Mouse (Mus musculus): ENCODE results near the gene Gm12569.

Gm12569 gene

GRCm38 (mm10) chr11:51220308-51220707 lies at the start of gene Gm12569:
TSS of gene Gm12569 (plus strand) at chr11:51220473.
- in situ Hi-C loops (cut with MboI, MseI) = no loop called here

- in situ Hi-C loops (cut with MboI, MseI) = no loop called here
These were observed 17.5 kb upstream of the Gm12569 start for GRCm38 (mm10) chr11:51202726-51203125.

- in situ Hi-C loops (cut with MboI, MseI) = no loop called here
These were observed 12.5 kb upstream of the Gm12569 start for GRCm38 (mm10) chr11:51207758-51208157.

- in situ Hi-C loops (cut with MboI, MseI) = no loop called here
These were observed 8.8 kb upstream of the Gm12569 start for GRCm38 (mm10) chr11:51211426-51211825.

GRCm38 (mm10) chr11:51214021-51214420 lies 6.3 kb upstream of the Gm12569 start:
- in situ Hi-C loops (cut with MboI, MseI) = no loop called here

DNA sequence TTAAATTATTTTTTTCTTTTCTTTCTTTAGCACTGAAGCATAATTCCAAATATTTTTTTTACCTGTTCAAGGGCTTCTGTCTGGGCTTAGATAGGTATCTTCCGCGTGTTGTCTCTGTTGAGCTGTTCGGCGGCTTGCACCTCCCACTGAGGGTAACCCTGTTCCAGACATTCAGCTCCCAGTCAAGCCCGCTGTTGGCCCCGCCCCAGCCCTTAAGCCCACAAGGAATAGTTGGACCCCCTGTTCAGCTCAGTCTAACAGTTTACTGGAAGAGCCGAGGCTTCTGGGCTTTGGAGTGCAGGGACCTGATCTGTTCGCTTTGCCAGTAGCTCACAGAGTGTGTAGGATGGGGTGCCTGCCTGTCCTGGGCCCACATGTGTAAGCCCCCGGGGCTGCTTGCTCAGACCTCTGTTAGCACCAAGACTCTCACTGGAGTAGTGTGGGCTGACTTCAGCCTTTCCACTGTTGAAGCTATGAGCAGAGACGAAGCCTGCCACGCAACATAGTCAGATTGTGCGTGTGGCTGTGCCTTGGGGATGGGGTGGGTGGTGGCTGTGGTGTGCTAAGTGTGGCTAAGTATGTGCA lies 785 bp upstream of the Gm12569 start:
- in situ Hi-C loops (cut with MboI, MseI) = no loop called here

GRCm38 (mm10) chr11:51227104-51227503 lies 6.8 kb downstream of the Gm12569 start:
- in situ Hi-C loops (cut with MboI, MseI) = no loop called here

DNA sequence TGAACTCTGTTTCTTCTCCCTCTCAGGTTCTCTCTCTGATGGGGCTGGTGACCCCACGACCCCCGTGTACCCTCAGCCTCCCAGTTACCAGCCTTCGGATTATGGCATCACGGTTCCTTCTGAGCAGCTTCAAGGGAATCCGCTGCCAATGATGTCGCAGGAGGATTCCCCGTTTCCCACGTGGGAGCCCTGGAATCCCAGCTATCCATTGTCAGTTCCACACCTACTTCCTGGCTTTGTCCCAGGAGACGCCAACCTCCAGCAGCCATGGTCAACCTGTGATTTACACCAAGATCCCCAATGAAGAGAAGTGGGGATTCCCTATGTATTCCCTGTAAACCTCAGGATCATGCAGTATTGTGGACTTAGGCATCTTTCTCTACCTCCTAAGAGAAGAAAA lies 14.4 kb downstream of the Gm12569 start:
- in situ Hi-C loops (cut with MboI, MseI) = no loop called here

DNA sequence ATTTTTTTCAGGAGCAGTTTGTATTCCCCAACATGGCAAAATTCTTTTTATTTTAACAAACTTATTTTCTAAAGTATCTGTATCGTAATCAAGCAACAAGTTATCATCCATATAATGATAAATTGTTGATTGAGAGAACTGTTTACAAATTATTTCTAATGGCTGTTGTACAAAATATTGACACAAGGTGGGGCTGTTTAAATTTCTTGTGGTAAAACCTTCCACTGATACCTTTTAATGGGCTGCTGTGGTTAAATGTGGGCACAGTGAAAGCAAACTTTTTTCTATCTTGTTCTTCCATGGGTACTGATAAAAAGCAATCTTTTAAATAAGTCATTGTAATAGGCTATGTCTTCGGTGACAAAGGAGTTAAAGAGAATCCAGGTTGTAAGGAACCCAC lies 22.6 kb downstream of the Gm12569 start:
- in situ Hi-C loops (cut with MboI, MseI) = no loop called here

DNA sequence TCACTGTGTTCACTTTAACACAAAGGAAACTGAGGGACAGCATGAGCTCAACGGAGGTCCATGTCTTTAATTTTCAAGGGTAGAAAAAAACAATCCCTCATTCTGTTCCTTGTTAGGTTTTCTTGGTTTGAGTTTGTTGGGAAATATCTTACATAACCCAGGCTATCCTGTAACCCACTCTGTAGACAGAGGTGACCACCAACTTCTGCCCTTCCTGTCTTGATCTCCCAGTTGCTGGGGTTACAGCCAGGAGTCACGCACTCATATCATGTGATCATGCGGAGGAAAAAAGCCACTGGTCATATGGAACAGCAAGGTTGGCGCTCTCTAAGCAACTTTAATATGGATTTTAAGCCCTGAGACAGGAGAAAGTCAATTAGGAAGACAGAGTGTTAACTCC lies 36.7 kb downstream of the Gm12569 start:
- in situ Hi-C loops (cut with MboI, MseI) = no loop called here

- in situ Hi-C loops (cut with MboI, MseI) = no loop called here
These were observed 41.5 kb downstream of the Gm12569 start, which contains the start of gene Clk4 for GRCm38 (mm10) chr11:51261680-51262219. TSS of gene Clk4 (plus strand) at chr11:51261730.

- in situ Hi-C loops (cut with MboI, MseI) = no loop called here
These were observed 42.3 kb downstream of the Gm12569 start, which contains the start of gene BC049762 for GRCm38 (mm10) chr11:51262342-51263285. TSS of gene BC049762 (minus strand) at chr11:51263046.

- in situ Hi-C loops (cut with MboI, MseI) = no loop called here
These were observed 43.1 kb downstream of the Gm12569 start for GRCm38 (mm10) chr11:51263286-51263831.

GRCm38 (mm10) chr11:51264352-51264751 lies 44.1 kb downstream of the Gm12569 start:
- in situ Hi-C loops (cut with MboI, MseI) = no loop called here

DNA sequence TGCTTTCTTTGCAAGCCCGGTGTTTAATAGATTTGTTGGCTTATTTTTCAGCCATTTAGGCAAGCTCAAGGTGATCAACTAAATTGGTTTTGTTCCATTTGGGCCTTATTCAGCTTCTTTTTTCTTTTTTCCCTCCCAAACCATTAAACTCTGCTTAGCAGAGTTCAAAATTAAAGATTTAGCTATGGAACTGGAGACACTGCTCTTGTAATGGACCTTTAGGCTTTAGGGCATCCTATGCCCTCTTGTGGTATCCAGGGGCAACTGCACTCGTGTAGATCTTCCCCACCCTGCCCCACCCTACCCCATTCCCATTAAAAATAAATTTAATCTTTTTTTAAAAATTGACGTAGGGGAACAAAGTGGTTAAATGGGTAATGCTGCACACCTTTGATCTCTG lies 45.1 kb downstream of the Gm12569 start:
- in situ Hi-C loops (cut with MboI, MseI) = no loop called here

DNA sequence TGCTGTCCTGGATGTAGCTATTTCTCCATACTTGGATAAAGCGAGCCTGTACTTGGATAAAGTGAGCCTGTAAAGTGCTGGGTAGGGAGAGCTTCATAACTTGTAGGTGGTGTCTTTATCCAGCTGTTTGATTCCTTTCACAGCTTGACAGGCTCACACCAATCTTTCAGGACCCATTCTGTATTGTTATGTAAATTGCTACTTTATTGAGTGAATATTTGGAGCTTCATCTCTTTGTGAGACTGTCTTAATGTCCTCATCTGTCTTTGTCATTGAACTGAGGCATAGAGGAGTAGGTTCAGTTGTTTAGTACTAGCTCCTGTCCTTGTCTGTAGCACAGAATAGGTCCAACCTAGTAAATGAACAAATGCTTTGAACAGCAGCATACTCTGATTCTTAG lies 54.1 kb downstream of the Gm12569 start:
- in situ Hi-C loops (cut with MboI, MseI) = no loop called here
